In genomic region chr5:101112151-101112769, GRCm38 (mm10) we compare ENCODE assay signal across 20 mouse cellular contexts.
DNase-seq lines count a peak whose midpoint lies in the region; ATAC-seq and TF ChIP-seq lines count a peak whose summit lies in the region.
"Had no signal": no experiment of that assay in that cellular context is flagged by ENCODE, and none has a peak within 500 bp of the region (broad histone marks: within the 10 kb centered on the region; RNA-seq: fewer than 3 reads in every experiment).

No protein-coding gene starts in this region.

- no peak overlapping the region for H3K4me3 ChIP-seq in forebrain, embryonic 14.5 days (ENCODE audit: low read depth, low read length)
- no peak overlapping the region for H3K4me3 ChIP-seq in forebrain, embryonic 11.5 days (ENCODE audit: low read depth, low read length)
- H3K4me3 ChIP-seq in midbrain, embryonic 14.5 days (replicated peaks; ENCODE audit: low read depth, low read length), result no peak overlapping the region
- H3K4me3 ChIP-seq in midbrain, postnatal 0 days (ENCODE audit: low read depth, low read length), result no peak overlapping the region
- H3K4me3 ChIP-seq: hindbrain, embryonic 13.5 days; midbrain, embryonic 13.5 days had no signal

- no peaks in the 10 kb centered on the region for H3K36me3 ChIP-seq in forebrain, embryonic 14.5 days (ENCODE audit: control insufficient read depth, insufficient read depth, low read length)
- no peaks in the 10 kb centered on the region for H3K36me3 ChIP-seq in forebrain, embryonic 11.5 days (ENCODE audit: control insufficient read depth, insufficient read depth, low read length)
- no peaks in the 10 kb centered on the region for H3K36me3 ChIP-seq in midbrain, embryonic 14.5 days (ENCODE audit: control insufficient read depth, insufficient read depth, low read length)
- no peaks in the 10 kb centered on the region for H3K36me3 ChIP-seq in midbrain, postnatal 0 days (ENCODE audit: insufficient read depth, low read length)
- H3K36me3 ChIP-seq: hindbrain, embryonic 13.5 days; midbrain, embryonic 13.5 days had no signal

- H3K9me3 ChIP-seq in forebrain, embryonic 14.5 days (replicated peaks; ENCODE audit: control insufficient read depth, low read length), result no peaks in the 10 kb centered on the region
- H3K9me3 ChIP-seq in forebrain, embryonic 11.5 days (ENCODE audit: control insufficient read depth, low read length), result no peaks in the 10 kb centered on the region
- H3K9me3 ChIP-seq in midbrain, embryonic 14.5 days (ENCODE audit: control insufficient read depth, low read length), result no peaks in the 10 kb centered on the region
- H3K9me3 ChIP-seq in midbrain, postnatal 0 days (ENCODE audit: low read length), result no peaks in the 10 kb centered on the region
- H3K9me3 ChIP-seq: hindbrain, embryonic 13.5 days; midbrain, embryonic 13.5 days had no signal

- no peak overlapping the region for H3K4me2 ChIP-seq in forebrain, embryonic 14.5 days (ENCODE audit: low read length)
- H3K4me2 ChIP-seq in forebrain, embryonic 11.5 days (ENCODE audit: low read depth, low read length, severe bottlenecking), result no peak overlapping the region
- no peak overlapping the region for H3K4me2 ChIP-seq in midbrain, embryonic 14.5 days (ENCODE audit: low read length)
- no peak overlapping the region for H3K4me2 ChIP-seq in midbrain, postnatal 0 days (ENCODE audit: low read depth, low read length, poor library complexity, severe bottlenecking)
- H3K4me2 ChIP-seq: hindbrain, embryonic 13.5 days; midbrain, embryonic 13.5 days had no signal

- peaks cover 5% of the 10 kb centered on the region; the same call in 1 of the 2 replicates for H3K4me1 ChIP-seq in forebrain, embryonic 14.5 days (ENCODE audit: control insufficient read depth, insufficient read depth, low read length)
- no peaks in the 10 kb centered on the region for H3K4me1 ChIP-seq in forebrain, embryonic 11.5 days (replicated peaks; ENCODE audit: control insufficient read depth, insufficient read depth, low read length)
- no peaks in the 10 kb centered on the region for H3K4me1 ChIP-seq in midbrain, embryonic 14.5 days (ENCODE audit: control insufficient read depth, insufficient read depth, low read length)
- H3K4me1 ChIP-seq in midbrain, postnatal 0 days (ENCODE audit: insufficient read depth, low read length), result no peaks in the 10 kb centered on the region; the same call in 1 of the 2 replicates
- H3K4me1 ChIP-seq: hindbrain, embryonic 13.5 days; midbrain, embryonic 13.5 days had no signal

- no peak for ATAC-seq in forebrain, embryonic 14.5 days
- ATAC-seq in forebrain, embryonic 11.5 days (replicated peaks; ENCODE audit: low FRiP score), result no peak
- ATAC-seq in midbrain, embryonic 14.5 days (ENCODE audit: low FRiP score, low TSS enrichment), result no peak
- no peak for ATAC-seq in midbrain, postnatal 0 days (ENCODE audit: low FRiP score)
- ATAC-seq: forebrain, embryonic 16.5 days; intestine, postnatal 0 days; midbrain, embryonic 13.5 days had no signal

- no peak overlapping the region for H3K27ac ChIP-seq in forebrain, embryonic 14.5 days (ENCODE audit: low read depth, low read length)
- no peak overlapping the region for H3K27ac ChIP-seq in forebrain, embryonic 11.5 days (ENCODE audit: low read depth, low read length)
- no peak overlapping the region for H3K27ac ChIP-seq in midbrain, embryonic 14.5 days (replicated peaks; ENCODE audit: low read depth, low read length)
- H3K27ac ChIP-seq in midbrain, postnatal 0 days (ENCODE audit: low read depth, low read length), result no peak overlapping the region
- H3K27ac ChIP-seq: hindbrain, embryonic 13.5 days; midbrain, embryonic 13.5 days had no signal

- H3K27me3 ChIP-seq in forebrain, embryonic 14.5 days (replicated peaks; ENCODE audit: control insufficient read depth, insufficient read depth, low read length), result no peaks in the 10 kb centered on the region
- H3K27me3 ChIP-seq in forebrain, embryonic 11.5 days (ENCODE audit: control insufficient read depth, insufficient read depth, low read length), result no peaks in the 10 kb centered on the region
- H3K27me3 ChIP-seq in midbrain, embryonic 14.5 days (ENCODE audit: control insufficient read depth, insufficient read depth, low read length), result no peaks in the 10 kb centered on the region
- H3K27me3 ChIP-seq in midbrain, postnatal 0 days (ENCODE audit: insufficient read depth, low read length), result no peaks in the 10 kb centered on the region
- H3K27me3 ChIP-seq: midbrain, embryonic 13.5 days had no signal

- 39% methylated on average over 7 of the region's 7 CpGs for WGBS in forebrain, embryonic 14.5 days
- 50% methylated on average over 7 of the region's 7 CpGs for WGBS in forebrain, embryonic 11.5 days
- 67% methylated on average over 7 of the region's 7 CpGs for WGBS in midbrain, embryonic 14.5 days
- 59% methylated on average over 7 of the region's 7 CpGs for WGBS in midbrain, postnatal 0 days

- DNase-seq in forebrain, embryonic 14.5 days (ENCODE audit: low spot score), result peak; percentile 21
- DNase-seq in forebrain, embryonic 11.5 days (ENCODE audit: low spot score), result no peak
- DNase-seq in midbrain, embryonic 14.5 days, result peak; percentile 11
- no peak for DNase-seq in midbrain, postnatal 0 days (ENCODE audit: low spot score)
- DNase-seq in kidney, postnatal 10 days, result peak; percentile 34
- peak; percentile 37 for DNase-seq in mesoderm, embryonic 11.5 days (ENCODE audit: low read depth, low spot score)
- no peak for DNase-seq in frontal cortex, postnatal 10 days (ENCODE audit: low spot score in 2 of 2)
- DNase-seq in adrenal gland, adult 2 months, result no peak
- DNase-seq: adrenal gland, postnatal 25 days; cerebellum, postnatal 14 days; gastrocnemius, postnatal 10 days; layer of hippocampus, postnatal 36 days; left cerebral cortex, postnatal 4 days; lung, postnatal 14 days; retina, postnatal 1 day; thymus, postnatal 4 days had no signal

- no peak overlapping the region for H3K9ac ChIP-seq in forebrain, embryonic 14.5 days (ENCODE audit: low read length)
- no peak overlapping the region for H3K9ac ChIP-seq in forebrain, embryonic 11.5 days (ENCODE audit: low read length)
- H3K9ac ChIP-seq in midbrain, embryonic 14.5 days (replicated peaks; ENCODE audit: low read length), result no peak overlapping the region
- H3K9ac ChIP-seq in midbrain, postnatal 0 days (replicated peaks; ENCODE audit: low read length, poor library complexity, severe bottlenecking), result no peak overlapping the region
- H3K9ac ChIP-seq: hindbrain, embryonic 13.5 days; midbrain, embryonic 13.5 days had no signal

- TF ChIP-seq CTCF in midbrain, postnatal 0 days (IDR thresholded peaks at IDR 0.05), result no peak

Comparison
In these comparisons a context has a peak if more than half of its experiments do, and no peak if none do; other contexts are left out.
1. DNase-seq: peak in forebrain, embryonic 14.5 days (single experiment), midbrain, embryonic 14.5 days (single experiment), kidney, postnatal 10 days (single experiment) and mesoderm, embryonic 11.5 days (single experiment); none in forebrain, embryonic 11.5 days (single experiment), midbrain, postnatal 0 days (single experiment), frontal cortex, postnatal 10 days (0 of 2) and adrenal gland, adult 2 months (single experiment).